Mouse (Mus musculus) G1E (cell line): ENCODE data around the gene Agr2. TPM values are rescaled to one million over a fixed set of nuclear protein-coding genes. Genes with fewer than 3 reads are reported as not detected.

Experiments
- ATAC-seq: 2 replicates; pipeline ENCODE4 v1.8.0; 2016; ENCODE audit warnings: mild to moderate bottlenecking; ENCODE audit not compliant: insufficient number of reproducible peaks, poor library complexity, low FRiP score, severe bottlenecking; ENCODE audit errors: extremely low read depth
- DNase-seq: peaks from one replicate; pipeline ENCODE4 v3.0.0; 2012; ENCODE audit warnings: low spot score
- H3K27me3 ChIP-seq: 2 replicates; pipeline ENCODE4 v1.6.1; 2012; ENCODE audit warnings: mild to moderate bottlenecking, low read length, inconsistent platforms; ENCODE audit not compliant: insufficient read depth
- H3K36me3 ChIP-seq: replicated peaks from 2 replicates; pipeline ENCODE3; 2012; ENCODE audit warnings: mild to moderate bottlenecking, inconsistent platforms
- H3K4me1 ChIP-seq: 2 replicates; pipeline ENCODE4 v1.6.1; 2012; ENCODE audit warnings: low read depth, low read length, inconsistent platforms, mixed read lengths; ENCODE audit not compliant: insufficient read depth
- H3K4me3 ChIP-seq: 2 replicates; pipeline ENCODE4 v1.5.1; 2012; ENCODE audit warnings: low read depth, mild to moderate bottlenecking, inconsistent platforms, low read length, moderate library complexity, mixed read lengths
- H3K9me3 ChIP-seq: replicated peaks from 2 replicates; pipeline ENCODE4 v1.6.1; 2012; ENCODE audit warnings: inconsistent platforms
- CTCF ChIP-seq: IDR thresholded peaks from 2 replicates; pipeline ENCODE4 v1.5.1; 2012; ENCODE audit warnings: low read depth, low read length, inconsistent platforms, mixed read lengths
- GATA1 ChIP-seq: IDR thresholded peaks from 2 replicates; pipeline ENCODE4 v1.6.1; 2012; ENCODE audit warnings: borderline replicate concordance, low read length, inconsistent platforms, mixed read lengths
- GATA2 ChIP-seq: IDR thresholded peaks from 2 replicates; pipeline ENCODE4 v1.6.1; 2012; ENCODE audit warnings: low read depth, low read length, inconsistent platforms, borderline replicate concordance
- POLR2AphosphoS5 ChIP-seq: IDR thresholded peaks from 2 replicates; pipeline ENCODE4 v1.6.1; 2012; ENCODE audit warnings: low read depth, low read length, inconsistent platforms; ENCODE audit not compliant: insufficient replicate concordance
- TAL1 ChIP-seq: conservative IDR thresholded peaks from 2 replicates; pipeline ENCODE4 v1.6.1; 2012; ENCODE audit warnings: low read depth, low read length, inconsistent platforms, mixed read lengths
- polyA plus RNA-seq: library from polyadenylated mRNA; stranded (reverse); fragments of >175 nt; gene quantifications from 2 replicates; pipeline ENCODE4 v1.2.3, GENCODE M21; 2012
- total RNA-seq, 2 experiments: library from RNA; stranded (forward) in 1 of 2; stranded (reverse) in 1 of 2; fragments of 200-1000 nt in 1 of 2; fragments of >200 nt in 1 of 2; fragmentation: Nextera tagmentation in 1 of 2; gene quantifications; 2 replicates each; pipeline ENCODE4 v1.2.3; 2014 to 2017

Gene Agr2
- total RNA-seq (2014; fragmentation: Nextera tagmentation) (not detected in 2 replicates), total RNA-seq (2017) (0.33 TPM in 1 of 2 replicates, not detected in the other), polyA plus RNA-seq (not detected in 2 replicates)

DNA sequence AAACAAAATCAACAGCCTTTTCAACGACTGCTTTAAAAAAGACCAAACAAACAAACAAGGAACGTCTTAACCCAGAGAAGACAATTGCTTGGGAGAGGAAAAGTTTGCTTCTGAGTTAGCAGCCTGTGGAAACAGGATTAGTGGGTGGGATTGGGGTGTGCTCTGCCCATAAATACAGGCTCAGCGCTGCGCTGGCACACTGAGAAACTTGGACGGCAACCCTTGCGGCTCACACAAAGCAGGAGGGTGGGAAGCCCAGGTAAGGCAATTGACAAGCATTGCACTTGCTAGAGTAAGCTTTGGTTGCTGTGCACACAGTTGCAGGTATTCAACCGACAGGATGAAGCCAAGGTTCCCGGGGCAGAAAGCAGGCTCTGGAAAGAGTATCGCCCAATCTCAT, at the start of gene Agr2:
Agr2 (plus strand) TSS at position 197 of the 400 bp plus-strand sequence.
- Histone ChIP-seq H3K27me3 (no peaks in the 10 kb centered on the region), H3K4me3 (no peak within 1 kb of the TSS), H3K36me3 (no peaks in the 10 kb centered on the region), H3K4me1 (no peaks in the 10 kb centered on the region), H3K9me3 (0 out of 2 replicates have a peak, but pooled peaks cover under 1% of the 10 kb centered on the region)
- DNase-seq (no peak), ATAC-seq (no peak)
- TF ChIP-seq TAL1: no peak
- no peak for TF ChIP-seq GATA2
- TF ChIP-seq POLR2AphosphoS5: no peak
- no peak for TF ChIP-seq CTCF
- TF ChIP-seq GATA1: no peak

DNA sequence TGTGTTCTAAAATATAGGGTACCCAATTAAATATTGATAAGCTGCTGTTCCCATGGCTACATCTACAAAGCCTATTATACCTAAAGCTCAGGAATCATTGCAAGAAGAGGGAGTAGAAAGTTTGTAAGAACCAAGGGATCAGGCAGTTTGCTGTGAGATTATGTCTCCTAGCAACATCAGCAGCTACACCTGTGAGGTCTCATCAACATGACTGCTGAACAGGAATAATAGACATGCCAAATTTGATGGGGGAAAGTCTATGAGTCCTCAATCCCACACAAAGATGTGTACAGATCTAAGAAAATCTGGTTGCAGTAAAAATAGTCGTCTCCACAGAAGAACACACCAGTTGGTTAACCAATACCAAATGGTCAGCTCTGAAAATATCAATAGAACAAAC, 41.0 kb upstream of the Agr2 start:
- no peaks in the 10 kb centered on the region for H3K27me3 ChIP-seq
- ATAC-seq (no peak), DNase-seq (no peak)
- H3K4me1 ChIP-seq: no peaks in the 10 kb centered on the region
- no peak overlapping the region for H3K4me3 ChIP-seq
- H3K9me3 ChIP-seq: no peaks in the 10 kb centered on the region
- no peaks in the 10 kb centered on the region for H3K36me3 ChIP-seq
- TF ChIP-seq TAL1: no peak
- TF ChIP-seq GATA1: no peak

DNA sequence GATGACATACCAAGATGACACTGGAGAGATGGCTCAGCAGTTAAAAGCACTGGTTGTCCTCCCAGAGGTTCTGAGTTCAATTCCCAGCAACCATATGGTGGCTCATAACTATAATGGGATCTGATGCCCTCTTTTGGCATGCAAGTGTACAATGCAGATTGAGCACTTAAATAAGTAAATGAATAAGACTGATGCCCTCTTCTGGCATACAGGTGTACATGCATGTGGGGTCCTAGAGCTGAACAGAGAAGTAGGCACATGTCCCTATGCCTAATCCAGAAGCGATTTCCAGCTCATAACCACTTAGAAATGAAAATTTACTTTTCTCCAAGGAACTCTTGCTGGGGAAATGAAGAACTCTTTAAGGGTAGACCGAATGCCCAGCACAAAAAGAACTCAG, 35.5 kb upstream of the Agr2 start:
- Histone ChIP-seq H3K36me3 (no peaks in the 10 kb centered on the region), H3K4me1 (no peaks in the 10 kb centered on the region), H3K4me3 (no peak overlapping the region), H3K27me3 (no peaks in the 10 kb centered on the region), H3K9me3 (no peaks in the 10 kb centered on the region)
- DNase-seq: no peak
- no peak for TF ChIP-seq GATA1
- peak; percentile 22; the same call in 1 of the 2 replicates for ATAC-seq

DNA sequence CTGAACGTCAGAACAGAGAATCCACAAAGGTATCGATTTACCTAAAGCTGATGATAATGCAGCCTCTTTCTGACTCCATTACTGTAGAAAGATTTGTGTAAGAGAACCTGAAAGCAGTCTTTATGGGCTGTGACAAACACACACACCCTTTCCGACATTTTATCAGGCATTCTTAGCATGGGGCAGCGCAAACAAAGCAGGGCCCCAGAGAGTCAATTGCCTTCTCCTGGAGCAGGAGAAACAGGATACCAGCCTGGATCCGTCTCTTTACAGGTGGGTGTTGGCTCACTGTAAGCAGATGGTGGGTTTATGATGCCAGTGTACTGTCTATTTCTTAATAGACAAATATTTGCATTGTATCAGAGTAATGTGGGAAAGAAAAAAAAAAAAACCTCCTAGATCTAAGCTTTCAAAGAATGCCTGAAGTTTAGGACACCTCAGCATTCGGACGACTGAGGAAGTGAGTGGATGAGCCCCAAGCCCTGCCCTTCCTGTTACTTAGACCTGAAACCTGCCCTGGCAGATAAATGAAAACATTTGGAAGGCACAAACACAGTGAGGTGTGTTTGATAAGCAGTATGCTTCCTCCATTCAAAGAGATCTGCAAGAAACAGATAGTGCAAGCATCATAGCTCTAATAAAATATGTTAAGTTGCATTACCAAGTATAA, 26.5 kb upstream of the Agr2 start:
- no peak for DNase-seq

DNA sequence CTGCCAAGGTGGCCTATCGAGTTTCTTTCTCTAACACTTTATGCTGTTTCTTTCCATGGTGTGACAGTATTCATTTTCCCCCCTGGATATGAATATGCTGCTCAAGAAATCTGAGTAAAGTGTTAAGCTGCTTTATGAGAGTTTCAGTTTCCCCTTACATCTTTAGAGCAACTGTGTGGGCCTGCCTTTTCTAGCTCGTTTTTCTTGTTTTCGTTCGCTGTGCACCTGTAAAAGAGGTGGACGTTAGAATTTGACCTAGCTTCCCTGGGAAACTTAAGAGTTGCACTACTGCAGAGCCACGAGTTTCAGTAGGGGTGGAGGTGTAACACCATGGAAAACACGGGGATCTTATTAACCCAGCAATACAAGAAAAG, 26.0 kb upstream of the Agr2 start:
- Histone ChIP-seq H3K4me1 (no peaks in the 10 kb centered on the region), H3K9me3 (no peaks in the 10 kb centered on the region), H3K27me3 (no peaks in the 10 kb centered on the region; the same call in 1 of the 2 replicates), H3K36me3 (no peaks in the 10 kb centered on the region), H3K4me3 (no peak overlapping the region)
- no peak for TF ChIP-seq GATA1
- TF ChIP-seq GATA2: no peak
- no peak for TF ChIP-seq CTCF
- TF ChIP-seq POLR2AphosphoS5: no peak
- TF ChIP-seq TAL1: no peak
- no peak for ATAC-seq
- no peak for DNase-seq

More for the DNA sequence above, 26.5 kb upstream of the Agr2 start:
- no peaks in the 10 kb centered on the region; the same call in 1 of the 2 replicates for H3K27me3 ChIP-seq
- ATAC-seq: peak; percentile 7
- H3K9me3 ChIP-seq: no peaks in the 10 kb centered on the region
- H3K36me3 ChIP-seq: no peaks in the 10 kb centered on the region
- H3K4me1 ChIP-seq: no peaks in the 10 kb centered on the region
- no peak for TF ChIP-seq TAL1
- TF ChIP-seq GATA2: no peak
- TF ChIP-seq POLR2AphosphoS5: no peak
- no peak for TF ChIP-seq GATA1
- no peak for TF ChIP-seq CTCF
- H3K4me3 ChIP-seq: no peak overlapping the region

DNA sequence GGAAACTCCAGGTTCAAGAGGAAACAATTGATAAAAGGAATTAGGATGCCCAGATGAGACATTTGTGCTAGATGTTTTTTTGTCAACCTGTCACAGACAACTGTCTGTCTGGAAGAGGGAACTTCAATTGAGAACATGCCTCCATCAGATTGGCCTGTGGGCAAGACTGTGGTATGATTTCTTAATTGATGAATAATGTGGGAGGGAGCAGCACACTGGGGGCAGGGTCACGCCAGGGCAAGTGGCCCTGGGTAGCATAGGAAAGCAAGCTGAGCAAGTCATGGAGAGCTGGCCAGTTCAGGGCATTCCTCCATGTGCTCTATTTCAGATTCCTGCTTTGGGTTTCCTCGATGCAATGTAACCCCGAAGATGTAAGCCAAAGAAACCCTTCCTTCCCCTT, 16.8 kb upstream of the Agr2 start:
- no peak for DNase-seq
- no peaks in the 10 kb centered on the region for H3K9me3 ChIP-seq
- H3K4me3 ChIP-seq: no peak overlapping the region
- no peaks in the 10 kb centered on the region for H3K36me3 ChIP-seq
- TF ChIP-seq POLR2AphosphoS5 (no peak), TAL1 (no peak), CTCF (no peak), GATA1 (no peak), GATA2 (no peak)
- no peak for ATAC-seq
- H3K4me1 ChIP-seq: no peaks in the 10 kb centered on the region
- no peaks in the 10 kb centered on the region for H3K27me3 ChIP-seq

DNA sequence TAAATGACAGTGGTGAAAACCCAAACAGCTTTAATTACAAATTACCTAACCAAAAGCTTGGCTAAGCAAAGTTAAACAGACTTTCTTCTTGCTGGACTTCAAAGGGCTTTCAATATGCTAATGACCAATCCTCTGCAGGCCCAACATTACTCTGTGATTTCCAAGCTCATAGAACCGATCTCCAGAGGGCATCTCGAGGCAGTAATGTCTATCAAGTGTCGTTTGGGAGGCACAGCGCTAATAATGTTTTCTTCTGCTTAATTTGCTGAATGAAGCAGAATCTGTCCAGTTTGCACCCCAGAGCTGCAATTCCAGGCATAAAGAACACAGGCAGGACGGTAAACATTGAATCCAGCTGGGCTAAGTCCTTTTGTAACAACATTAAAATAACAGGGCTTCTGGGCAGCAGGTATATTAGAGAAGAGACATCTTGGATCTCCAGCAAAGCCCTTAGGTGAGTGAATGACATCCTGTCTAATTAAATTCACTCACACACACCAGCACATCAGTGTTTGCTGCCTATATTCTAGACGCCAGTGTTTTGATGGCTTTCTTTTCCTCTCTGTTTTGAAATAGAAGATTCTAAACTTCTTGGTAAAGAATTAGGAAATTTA, 15.0 kb upstream of the Agr2 start:
- no peak for ATAC-seq
- Histone ChIP-seq H3K4me3 (no peak overlapping the region), H3K27me3 (no peaks in the 10 kb centered on the region), H3K9me3 (no peaks in the 10 kb centered on the region), H3K36me3 (no peaks in the 10 kb centered on the region), H3K4me1 (no peaks in the 10 kb centered on the region)
- TF ChIP-seq GATA2 (no peak), GATA1 (no peak), TAL1 (no peak), POLR2AphosphoS5 (no peak), CTCF (no peak)
- DNase-seq: no peak
